In the genomic region with DNA sequence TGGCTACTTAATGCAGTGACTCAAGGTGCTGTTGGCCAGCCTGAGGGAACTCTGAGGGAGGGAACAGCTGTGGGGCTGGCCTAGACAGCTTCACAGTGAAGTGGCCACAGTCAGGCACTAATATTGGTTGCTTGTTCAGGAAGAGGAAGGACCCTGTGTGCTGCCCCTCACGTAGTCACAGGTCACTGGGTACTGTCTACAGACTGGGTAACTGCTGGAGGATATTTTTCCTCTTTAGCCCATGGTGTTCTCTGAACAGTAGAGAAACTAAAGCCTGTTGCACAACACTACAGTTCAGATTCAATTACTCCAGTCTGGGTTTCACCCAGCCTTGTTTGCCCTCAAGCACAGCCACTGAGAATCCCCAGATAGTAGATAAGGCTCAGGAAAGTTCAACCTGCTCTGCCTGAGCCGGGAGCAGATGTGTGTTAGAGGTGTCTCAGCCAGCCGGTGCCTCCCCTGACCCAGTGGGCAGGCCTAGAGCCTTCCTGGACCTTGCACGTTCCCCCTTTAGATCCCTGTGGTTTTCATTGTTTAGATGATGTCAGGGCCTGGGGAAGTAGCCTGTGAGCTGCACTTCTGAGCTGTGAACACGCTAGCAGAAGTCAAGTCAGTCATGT, we compare ENCODE assay signal across 13 mouse cellular contexts. TPM values are rescaled to one million over a fixed set of nuclear protein-coding genes. Genes with fewer than 3 reads are reported as not detected.
DNase-seq lines count a peak whose midpoint lies in the region; ATAC-seq lines count a peak whose summit lies in the region.
"Had no signal": no experiment of that assay in that cellular context is flagged by ENCODE, and none has a peak within 500 bp of the region (broad histone marks: within the 10 kb centered on the region; RNA-seq: fewer than 3 reads in every experiment).

No protein-coding gene starts in this region.

- no peak overlapping the region for H3K4me3 ChIP-seq in lung, embryonic 16.5 days (ENCODE audit: low read length)
- no peak overlapping the region for H3K4me3 ChIP-seq in stomach, embryonic 15.5 days (replicated peaks)
- H3K4me3 ChIP-seq in hindbrain, embryonic 16.5 days (ENCODE audit: low read length), result no peak overlapping the region
- H3K4me3 ChIP-seq: myocyte had no signal

- WGBS in lung, embryonic 16.5 days, result 43% methylated on average over 5 of the region's 5 CpGs
- WGBS in stomach, embryonic 15.5 days, result 48% methylated on average over 5 of the region's 5 CpGs
- 79% methylated on average over 5 of the region's 5 CpGs for WGBS in hindbrain, embryonic 16.5 days

- H3K4me2 ChIP-seq in lung, embryonic 16.5 days (ENCODE audit: low read depth, low read length), result no peak overlapping the region
- H3K4me2 ChIP-seq in stomach, embryonic 15.5 days, result no peak overlapping the region
- H3K4me2 ChIP-seq in hindbrain, embryonic 16.5 days (ENCODE audit: low read length), result no peak overlapping the region

- no peak for DNase-seq in lung, postnatal 10 days
- DNase-seq in adipocyte (ENCODE audit: low spot score) (peak; percentile 8), liver (peak; percentile 7)
- DNase-seq in cerebellum, postnatal 14 days, result no peak
- DNase-seq: cerebellum, postnatal 25 days; heart, postnatal 10 days; kidney, postnatal 36 days; lung, postnatal 36 days had no signal

- H3K27me3 ChIP-seq in lung, embryonic 16.5 days (ENCODE audit: control insufficient read depth, insufficient read depth, low read depth, low read length), result no peaks in the 10 kb centered on the region
- no peaks in the 10 kb centered on the region for H3K27me3 ChIP-seq in stomach, embryonic 15.5 days (replicated peaks)
- H3K27me3 ChIP-seq in hindbrain, embryonic 16.5 days (replicated peaks; ENCODE audit: control insufficient read depth, insufficient read depth, low read length), result no peaks in the 10 kb centered on the region

- H3K27ac ChIP-seq in lung, embryonic 16.5 days (ENCODE audit: low read length), result no peak overlapping the region
- peak overlapping the region; percentile 35; the same call in 1 of the 2 replicates for H3K27ac ChIP-seq in stomach, embryonic 15.5 days
- H3K27ac ChIP-seq in hindbrain, embryonic 16.5 days (ENCODE audit: low read depth, low read length), result no peak overlapping the region

- ATAC-seq in lung, embryonic 16.5 days (ENCODE audit: low read depth), result 0 out of 2 replicates have a peak, but pooled peaks have one; percentile 34
- ATAC-seq in stomach, embryonic 15.5 days (ENCODE audit: insufficient read depth, low FRiP score, low read depth), result peak; percentile 68; the same call in 1 of the 2 replicates
- no peak for ATAC-seq in CD4-positive, CD25-positive, alpha-beta regulatory T cell, adult 4 months
- no peak for ATAC-seq in hindbrain, embryonic 16.5 days

- H3K9ac ChIP-seq in lung, embryonic 16.5 days (ENCODE audit: low read length), result no peak overlapping the region
- H3K9ac ChIP-seq in stomach, embryonic 15.5 days, result no peak overlapping the region
- H3K9ac ChIP-seq in hindbrain, embryonic 16.5 days (ENCODE audit: low read depth, low read length), result no peak overlapping the region

- H3K36me3 ChIP-seq in lung, embryonic 16.5 days (ENCODE audit: control insufficient read depth, insufficient read depth, low read length), result peaks cover 2% of the 10 kb centered on the region; the same call in 1 of the 2 replicates
- H3K36me3 ChIP-seq in stomach, embryonic 15.5 days, result no peaks in the 10 kb centered on the region
- H3K36me3 ChIP-seq in hindbrain, embryonic 16.5 days (ENCODE audit: control insufficient read depth, insufficient read depth, low read length), result no peaks in the 10 kb centered on the region

- H3K4me1 ChIP-seq in lung, embryonic 16.5 days (replicated peaks; ENCODE audit: control insufficient read depth, insufficient read depth, low read length), result peaks cover 5% of the 10 kb centered on the region; the same call in 1 of the 2 replicates
- peaks cover 6% of the 10 kb centered on the region; the same call in 1 of the 2 replicates for H3K4me1 ChIP-seq in stomach, embryonic 15.5 days
- H3K4me1 ChIP-seq in hindbrain, embryonic 16.5 days (ENCODE audit: control insufficient read depth, insufficient read depth, low read depth, low read length), result no peaks in the 10 kb centered on the region

- H3K9me3 ChIP-seq in lung, embryonic 16.5 days (ENCODE audit: control insufficient read depth, low read length), result no peaks in the 10 kb centered on the region
- H3K9me3 ChIP-seq in stomach, embryonic 15.5 days, result no peaks in the 10 kb centered on the region
- no peaks in the 10 kb centered on the region for H3K9me3 ChIP-seq in hindbrain, embryonic 16.5 days (ENCODE audit: control insufficient read depth, low read length)

RNA-seq across cellular contexts. Expression of gene Smco4, which starts 48.6 kb away (rescaled TPM):
- 3.2 and 3.4 TPM in 2 replicates for polyA plus RNA-seq in lung, embryonic 16.5 days (2015; fragmentation: Nextera tagmentation; extraction: Ambion mirVana)
- polyA plus RNA-seq in stomach, embryonic 15.5 days (2015; fragmentation: Nextera tagmentation; extraction: Ambion mirVana), result 4.1 and 4.9 TPM in 2 replicates
- polyA plus RNA-seq in CD4-positive, CD25-positive, alpha-beta regulatory T cell, adult 4 months (2017; shearing (Covaris generic)), result 10 to 100 TPM; 10.5 to 25.1 TPM
- 0.84 and 0.86 TPM in 2 replicates for polyA plus RNA-seq in hindbrain, embryonic 16.5 days (2015; fragmentation: Nextera tagmentation; extraction: Ambion mirVana)

Comparison
In these comparisons a context has a peak if more than half of its experiments do, and no peak if none do; other contexts are left out.
1. ATAC-seq: peak in lung, embryonic 16.5 days (single experiment) and stomach, embryonic 15.5 days (single experiment); none in CD4-positive, CD25-positive, alpha-beta regulatory T cell, adult 4 months (single experiment) and hindbrain, embryonic 16.5 days (single experiment).
2. DNase-seq: peak in adipocyte (single experiment) and liver (single experiment); none in lung, postnatal 10 days (single experiment) and cerebellum, postnatal 14 days (0 of 2).